Mouse (Mus musculus) hindbrain, embryonic 12.5 days (tissue): Measurements from ENCODE around the gene Scn5a. TPM values are rescaled to one million over a fixed set of nuclear protein-coding genes. Genes with fewer than 3 reads are reported as not detected.

ENCODE experiments used
- ATAC-seq: fragments of 200-750 bp; cut with Nextera tagmentation; 2 replicates; pipeline ENCODE4 v1.8.0; 2017; ENCODE audit warnings: moderate TSS enrichment; ENCODE audit not compliant: low FRiP score
- H3K27ac ChIP-seq: fragments of 300-500 bp; sonication (generic); 2 replicates; pipeline ENCODE4 v1.5.1; 2016; ENCODE audit warnings: mild to moderate bottlenecking
- H3K27me3 ChIP-seq: fragments of 300-500 bp; sonication (generic); 2 replicates; pipeline ENCODE4 v1.6.1; 2016; ENCODE audit warnings: mild to moderate bottlenecking
- H3K36me3 ChIP-seq: fragments of 300-500 bp; sonication (generic); 2 replicates; pipeline ENCODE4 v1.6.1; 2016; ENCODE audit warnings: mild to moderate bottlenecking
- H3K4me1 ChIP-seq: fragments of 300-500 bp; sonication (generic); 2 replicates; pipeline ENCODE4 v1.6.1; 2016
- H3K4me2 ChIP-seq: fragments of 300-500 bp; sonication (generic); replicated peaks from 2 replicates; pipeline ENCODE4 v1.6.1; 2016; ENCODE audit warnings: mild to moderate bottlenecking
- H3K4me3 ChIP-seq: fragments of 300-500 bp; sonication (generic); 2 replicates; pipeline ENCODE4 v1.5.1; 2016; ENCODE audit warnings: mild to moderate bottlenecking
- H3K9ac ChIP-seq: fragments of 300-500 bp; sonication (generic); 2 replicates; pipeline ENCODE4 v1.6.1; 2016; ENCODE audit warnings: mild to moderate bottlenecking, moderate library complexity
- H3K9me3 ChIP-seq: fragments of 300-500 bp; sonication (generic); replicated peaks from 2 replicates; pipeline ENCODE4 v1.6.1; 2016; ENCODE audit warnings: mild to moderate bottlenecking
- WGBS: fragments of 180-500 bp; shearing (Covaris S2); methylation state at CpG from one replicate; pipeline ENCODE4 v1.1.7; 2016; 5-methylcytosine and 5-hydroxymethylcytosine counted together
- polyA plus RNA-seq: library from polyadenylated mRNA; unstranded; fragments of >200 nt; fragmentation: Nextera tagmentation; extraction: Ambion mirVana; gene quantifications from 2 replicates; pipeline ENCODE4 v1.2.1, GENCODE M21; 2016

Gene Scn5a
- polyA plus RNA-seq, 1 experiment from 2014 or later: 0.84 TPM

DNA sequence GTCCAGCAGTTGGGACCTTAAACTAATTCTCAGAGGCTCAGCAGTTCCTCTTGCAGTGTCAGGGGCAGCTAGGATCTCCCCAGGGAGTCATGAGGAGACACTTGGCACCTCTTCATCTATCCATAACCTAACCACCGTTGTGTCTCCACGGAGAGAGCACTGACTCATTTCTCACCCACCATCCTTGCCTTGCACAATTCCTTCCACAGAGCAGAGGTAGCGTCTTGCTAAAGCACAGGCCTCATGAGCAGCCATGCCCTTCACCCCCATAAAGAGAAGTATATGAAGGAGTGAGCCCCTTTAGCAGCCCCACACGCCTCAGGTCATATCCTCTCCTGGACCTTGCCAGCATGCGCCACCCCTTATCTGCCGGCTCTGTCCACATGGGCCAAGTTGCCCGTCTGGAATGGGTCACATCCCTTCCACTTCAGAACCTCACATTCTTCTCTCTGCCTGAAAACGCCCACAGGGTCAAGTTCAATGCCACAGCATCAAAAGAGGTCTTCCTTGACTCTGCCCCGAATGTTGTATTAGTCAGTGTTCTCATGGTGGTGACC lies 105.1 kb downstream of the Scn5a start:
- ATAC-seq: no peak
- WGBS: 77% methylated on average over 9 of the region's 9 CpGs
- H3K4me1 ChIP-seq: peaks cover 5% of the 10 kb centered on the region

DNA sequence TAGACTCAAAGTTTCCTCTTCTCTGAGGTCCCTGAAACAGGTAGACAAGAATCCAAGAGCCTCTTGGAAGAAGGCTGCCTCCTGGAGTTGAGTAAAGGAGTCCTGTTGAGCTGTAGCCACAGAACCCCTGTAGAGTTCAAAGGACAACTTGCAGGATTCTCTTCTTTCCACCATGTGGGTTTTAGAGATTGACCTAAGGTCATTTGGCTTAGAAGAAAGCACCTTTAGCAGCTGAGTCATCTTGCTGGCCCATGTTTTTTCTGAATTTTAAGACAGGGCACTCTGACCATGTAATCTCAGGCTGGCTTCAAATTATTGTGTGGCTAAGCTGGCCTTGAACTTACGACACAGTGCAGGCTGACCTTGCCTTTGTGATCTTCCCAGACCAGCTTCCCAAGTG lies 105.8 kb downstream of the Scn5a start:
- whole genome bisulfite sequencing: 86% methylated on average over 1 of the region's 1 CpGs
- no peaks in the 10 kb centered on the region for H3K9me3 ChIP-seq
- no peaks in the 10 kb centered on the region for H3K27me3 ChIP-seq
- no peak overlapping the region for H3K4me2 ChIP-seq
- H3K4me1 ChIP-seq: peaks cover 5% of the 10 kb centered on the region
- H3K36me3 ChIP-seq: 0 out of 2 replicates have a peak, but pooled peaks cover 10% of the 10 kb centered on the region
- ATAC-seq: no peak
- no peak overlapping the region for H3K27ac ChIP-seq
- no peak overlapping the region for H3K4me3 ChIP-seq
- H3K9ac ChIP-seq: no peak overlapping the region

More for the DNA sequence above, 105.1 kb downstream of the Scn5a start:
- no peak overlapping the region for H3K9ac ChIP-seq
- no peak overlapping the region for H3K4me2 ChIP-seq
- 0 out of 2 replicates have a peak, but pooled peaks cover 5% of the 10 kb centered on the region for H3K36me3 ChIP-seq
- H3K27me3 ChIP-seq: no peaks in the 10 kb centered on the region
- H3K9me3 ChIP-seq: no peaks in the 10 kb centered on the region
- no peak overlapping the region for H3K27ac ChIP-seq
- H3K4me3 ChIP-seq: no peak overlapping the region

DNA sequence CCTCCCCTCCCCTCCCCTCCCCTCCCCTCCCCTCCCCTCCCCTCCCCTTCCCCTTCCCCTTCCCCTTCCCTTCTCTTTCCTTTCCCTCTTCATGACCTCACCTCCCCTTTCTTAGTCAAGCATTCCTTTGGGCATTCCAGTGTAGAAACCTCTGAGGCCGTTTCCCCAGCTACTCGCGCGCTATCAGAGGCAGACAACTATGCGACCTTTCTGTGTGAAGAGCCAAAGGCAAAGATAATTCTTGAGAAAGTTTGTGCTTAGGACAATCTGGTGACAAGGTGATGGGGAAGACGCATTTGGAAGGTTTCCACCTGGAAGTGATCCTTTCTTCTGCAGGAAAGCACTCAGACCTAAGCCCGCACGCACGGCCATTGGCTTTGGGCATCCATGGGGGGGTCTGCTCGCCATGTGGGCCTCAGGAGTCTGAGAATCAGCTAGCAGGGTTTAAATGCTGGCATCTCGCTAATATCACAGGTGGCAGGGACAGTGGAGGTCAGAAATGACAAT lies 106.4 kb downstream of the Scn5a start:
- no peak overlapping the region for H3K4me3 ChIP-seq
- no peaks in the 10 kb centered on the region for H3K9me3 ChIP-seq
- no peak for ATAC-seq
- H3K36me3 ChIP-seq: peaks cover 15% of the 10 kb centered on the region; the same call in 1 of the 2 replicates
- peaks cover 3% of the 10 kb centered on the region for H3K4me1 ChIP-seq
- H3K9ac ChIP-seq: no peak overlapping the region
- H3K27me3 ChIP-seq: no peaks in the 10 kb centered on the region
- no peak overlapping the region for H3K4me2 ChIP-seq
- no peak overlapping the region for H3K27ac ChIP-seq
- 75% methylated on average over 11 of the region's 11 CpGs for WGBS

DNA sequence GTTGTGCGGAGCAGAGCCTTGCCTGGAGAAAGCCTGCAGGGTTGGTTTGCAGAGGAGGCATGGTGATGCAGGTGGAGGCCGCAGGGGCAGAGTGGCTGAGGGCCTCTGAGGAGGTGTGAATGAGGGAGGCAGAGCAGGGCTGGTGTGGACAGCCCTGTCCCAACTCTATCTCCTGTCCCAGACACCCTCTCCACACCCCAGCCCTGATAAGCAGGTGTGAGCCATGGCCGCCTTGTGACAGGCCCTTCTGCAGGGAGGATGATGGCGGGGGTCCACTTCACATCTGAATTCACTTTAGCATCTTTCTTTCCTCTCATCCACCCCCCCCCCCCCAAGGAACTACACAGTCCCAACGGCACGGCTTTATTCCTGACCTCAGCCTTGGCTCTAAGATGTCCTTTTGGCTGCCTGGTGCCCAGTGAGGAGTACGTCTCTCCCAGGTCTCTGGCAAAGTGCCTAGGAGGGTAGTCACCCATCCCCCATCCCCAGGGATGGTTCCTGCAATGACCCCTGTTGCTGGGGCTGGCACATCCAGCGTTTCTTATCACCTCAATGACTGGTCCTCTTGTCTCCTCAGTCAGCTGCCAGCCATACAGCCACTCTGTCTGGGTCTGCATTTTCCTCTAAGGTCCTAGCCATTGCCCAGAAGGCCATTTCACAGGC lies 109.0 kb downstream of the Scn5a start:
- 78% methylated on average over 8 of the region's 8 CpGs for WGBS
- Histone ChIP-seq H3K4me1 (peaks cover 2% of the 10 kb centered on the region), H3K9ac (no peak overlapping the region), H3K4me2 (no peak overlapping the region), H3K27me3 (no peaks in the 10 kb centered on the region), H3K36me3 (peaks cover 37% of the 10 kb centered on the region), H3K4me3 (no peak overlapping the region), H3K27ac (no peak overlapping the region), H3K9me3 (no peaks in the 10 kb centered on the region)
- ATAC-seq: no peak

DNA sequence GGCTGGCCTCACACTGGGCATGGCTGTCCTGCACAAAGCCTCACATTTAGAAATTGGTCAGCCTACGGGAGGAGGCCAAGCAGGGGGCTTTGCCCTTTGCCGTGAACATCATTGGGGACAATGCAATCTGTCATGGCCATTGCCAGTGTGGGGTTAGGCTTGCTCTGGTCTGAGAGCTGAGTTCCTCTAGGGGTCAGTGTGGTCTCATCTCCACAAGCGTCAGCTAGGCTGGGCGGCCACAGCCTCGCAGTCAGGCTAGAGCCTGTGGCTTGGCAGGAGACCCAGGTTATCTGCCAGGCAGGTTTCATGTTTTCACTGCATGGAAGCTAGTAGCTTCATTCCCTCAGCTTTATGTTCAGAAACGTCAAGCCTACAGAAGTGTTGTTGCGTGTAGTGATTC lies 113.2 kb downstream of the Scn5a start:
- Histone ChIP-seq H3K9ac (no peak overlapping the region), H3K27ac (no peak overlapping the region), H3K27me3 (no peaks in the 10 kb centered on the region), H3K4me2 (no peak overlapping the region), H3K4me1 (no peaks in the 10 kb centered on the region), H3K36me3 (peaks cover 64% of the 10 kb centered on the region), H3K4me3 (no peak overlapping the region), H3K9me3 (no peaks in the 10 kb centered on the region)
- ATAC-seq: peak; percentile 63; the same call in 1 of the 2 replicates
- WGBS: 59% methylated on average over 7 of the region's 7 CpGs

DNA sequence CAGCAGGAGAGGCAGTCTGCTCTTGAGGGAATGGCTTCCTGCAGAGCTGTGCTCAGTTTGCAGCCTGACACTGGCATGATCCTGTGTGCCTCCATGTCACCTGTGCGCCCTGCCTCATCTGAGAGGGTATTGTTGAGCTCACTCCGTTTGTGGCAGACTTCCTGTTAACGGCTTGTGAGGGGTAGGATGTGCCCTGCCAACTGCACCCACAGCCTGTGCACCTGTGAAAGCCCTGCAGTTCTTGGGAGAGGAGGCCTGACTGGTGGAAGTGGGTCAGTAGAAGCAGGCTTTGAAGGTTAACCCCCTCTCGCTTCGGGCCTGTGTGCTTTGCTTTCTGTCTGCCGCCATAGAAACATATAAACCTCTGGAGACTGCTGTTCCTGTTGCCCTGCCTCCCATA lies 113.8 kb downstream of the Scn5a start:
- ATAC-seq: no peak
- H3K27ac ChIP-seq: no peak overlapping the region
- no peak overlapping the region for H3K4me2 ChIP-seq
- 0 out of 2 replicates have a peak overlapping the region, but pooled peaks have one; percentile 8 for H3K9ac ChIP-seq
- WGBS: 82% methylated on average over 6 of the region's 6 CpGs
- no peaks in the 10 kb centered on the region for H3K9me3 ChIP-seq
- no peak overlapping the region for H3K4me3 ChIP-seq
- H3K36me3 ChIP-seq: peaks cover 64% of the 10 kb centered on the region
- no peaks in the 10 kb centered on the region for H3K4me1 ChIP-seq
- H3K27me3 ChIP-seq: no peaks in the 10 kb centered on the region

DNA sequence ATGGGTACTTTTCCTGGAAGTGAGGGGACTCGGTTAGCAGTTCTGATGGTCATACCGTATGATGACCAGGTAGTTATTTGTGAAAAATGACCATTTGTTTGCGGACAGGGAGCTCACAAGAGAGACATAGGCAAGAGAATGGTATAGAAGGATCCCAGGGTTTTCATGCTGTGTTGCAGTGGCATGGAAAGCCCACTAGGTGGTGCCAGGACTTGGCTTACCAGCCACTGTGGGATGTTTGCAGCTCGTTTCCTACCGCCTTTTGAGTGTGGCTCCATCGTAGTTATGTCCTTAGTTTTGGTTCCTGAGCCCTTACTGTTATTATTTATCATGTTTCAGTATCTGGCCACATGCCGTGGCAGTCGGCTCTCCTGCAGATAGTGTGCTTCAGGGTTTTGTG lies 118.4 kb downstream of the Scn5a start:
- Histone ChIP-seq H3K9ac (no peak overlapping the region), H3K4me3 (no peak overlapping the region), H3K27ac (no peak overlapping the region), H3K4me1 (no peaks in the 10 kb centered on the region), H3K36me3 (peaks cover 56% of the 10 kb centered on the region), H3K27me3 (no peaks in the 10 kb centered on the region), H3K4me2 (no peak overlapping the region), H3K9me3 (no peaks in the 10 kb centered on the region)
- WGBS: 54% methylated on average over 8 of the region's 8 CpGs
- ATAC-seq: 0 out of 2 replicates have a peak, but pooled peaks have one; percentile 38

DNA sequence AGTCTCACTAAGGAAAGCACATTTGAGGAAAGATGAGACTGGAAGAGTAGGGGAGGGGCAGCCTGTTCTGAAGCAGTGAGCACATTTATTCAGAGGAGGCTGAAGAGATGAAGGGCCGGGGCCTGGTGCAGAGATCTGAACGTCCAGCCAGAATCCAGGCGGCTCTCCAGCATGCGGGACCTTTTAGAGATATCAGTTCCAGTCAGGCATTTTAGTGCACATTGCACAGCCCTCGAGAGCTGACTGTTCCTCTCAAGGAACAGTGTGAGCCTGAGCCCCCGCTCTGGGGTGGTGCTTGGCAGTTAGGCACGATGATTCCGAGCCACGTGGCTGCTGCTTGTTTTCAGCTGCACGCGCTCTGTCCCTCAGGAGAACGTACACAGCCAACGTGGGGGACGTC lies 121.7 kb downstream of the Scn5a start:
- no peaks in the 10 kb centered on the region for H3K4me1 ChIP-seq
- ATAC-seq: no peak
- H3K9me3 ChIP-seq: no peaks in the 10 kb centered on the region
- H3K36me3 ChIP-seq: peaks cover 41% of the 10 kb centered on the region
- no peak overlapping the region for H3K4me3 ChIP-seq
- H3K27ac ChIP-seq: no peak overlapping the region
- H3K9ac ChIP-seq: no peak overlapping the region
- no peaks in the 10 kb centered on the region for H3K27me3 ChIP-seq
- 87% methylated on average over 14 of the region's 14 CpGs for WGBS
- H3K4me2 ChIP-seq: no peak overlapping the region

DNA sequence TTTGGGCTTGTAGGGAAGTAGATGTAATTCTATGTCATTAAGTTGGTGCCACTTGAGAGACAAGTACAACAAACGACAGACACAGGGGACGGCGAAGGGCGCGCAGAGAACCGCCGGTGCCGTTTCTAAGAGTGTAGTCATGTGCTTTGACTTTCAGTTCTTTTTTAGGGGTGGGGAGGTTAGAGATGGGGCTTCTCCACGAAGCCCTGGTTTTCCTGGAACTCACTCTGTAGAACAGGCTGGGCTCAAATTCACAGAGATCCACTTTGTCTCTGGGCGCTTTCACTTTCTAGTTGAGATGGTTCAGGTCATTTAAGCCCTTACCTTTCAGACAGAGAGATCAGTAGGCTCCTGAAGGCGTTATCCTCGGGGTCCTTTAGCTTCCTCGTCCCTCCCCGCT lies 122.8 kb downstream of the Scn5a start:
- Histone ChIP-seq H3K4me3 (no peak overlapping the region), H3K4me2 (no peak overlapping the region), H3K9ac (no peak overlapping the region), H3K36me3 (peaks cover 47% of the 10 kb centered on the region), H3K27me3 (no peaks in the 10 kb centered on the region), H3K27ac (no peak overlapping the region), H3K9me3 (no peaks in the 10 kb centered on the region), H3K4me1 (no peaks in the 10 kb centered on the region)
- 90% methylated on average over 14 of the region's 14 CpGs for WGBS
- no peak for ATAC-seq

DNA sequence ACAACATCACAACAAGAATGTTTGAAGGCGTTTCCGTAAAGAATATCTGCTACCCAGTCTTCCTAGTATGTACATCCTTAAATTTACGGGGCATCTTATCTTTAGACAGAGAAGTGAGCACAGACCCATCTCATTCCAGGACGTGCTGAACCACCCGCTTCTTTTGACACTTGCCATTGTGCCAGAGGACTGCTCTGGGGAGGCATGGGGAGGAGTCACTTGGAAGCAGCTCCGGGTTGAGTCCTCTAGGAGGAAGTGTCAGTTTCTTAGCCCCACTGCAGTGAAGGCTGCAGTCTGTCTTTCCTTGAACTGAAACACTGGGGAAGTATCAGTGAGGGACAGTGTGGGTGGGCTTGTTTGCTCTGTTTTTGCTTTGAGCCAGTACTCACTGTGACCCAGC lies 133.1 kb downstream of the Scn5a start:
- Histone ChIP-seq H3K27me3 (no peaks in the 10 kb centered on the region), H3K27ac (no peak overlapping the region), H3K9ac (peak overlapping the region; percentile 89), H3K4me1 (peaks cover 14% of the 10 kb centered on the region), H3K4me3 (peak overlapping the region; percentile 89), H3K36me3 (peaks cover 43% of the 10 kb centered on the region), H3K9me3 (no peaks in the 10 kb centered on the region), H3K4me2 (peak overlapping the region; percentile 70)
- WGBS: 45% methylated on average over 6 of the region's 6 CpGs
- ATAC-seq: no peak

DNA sequence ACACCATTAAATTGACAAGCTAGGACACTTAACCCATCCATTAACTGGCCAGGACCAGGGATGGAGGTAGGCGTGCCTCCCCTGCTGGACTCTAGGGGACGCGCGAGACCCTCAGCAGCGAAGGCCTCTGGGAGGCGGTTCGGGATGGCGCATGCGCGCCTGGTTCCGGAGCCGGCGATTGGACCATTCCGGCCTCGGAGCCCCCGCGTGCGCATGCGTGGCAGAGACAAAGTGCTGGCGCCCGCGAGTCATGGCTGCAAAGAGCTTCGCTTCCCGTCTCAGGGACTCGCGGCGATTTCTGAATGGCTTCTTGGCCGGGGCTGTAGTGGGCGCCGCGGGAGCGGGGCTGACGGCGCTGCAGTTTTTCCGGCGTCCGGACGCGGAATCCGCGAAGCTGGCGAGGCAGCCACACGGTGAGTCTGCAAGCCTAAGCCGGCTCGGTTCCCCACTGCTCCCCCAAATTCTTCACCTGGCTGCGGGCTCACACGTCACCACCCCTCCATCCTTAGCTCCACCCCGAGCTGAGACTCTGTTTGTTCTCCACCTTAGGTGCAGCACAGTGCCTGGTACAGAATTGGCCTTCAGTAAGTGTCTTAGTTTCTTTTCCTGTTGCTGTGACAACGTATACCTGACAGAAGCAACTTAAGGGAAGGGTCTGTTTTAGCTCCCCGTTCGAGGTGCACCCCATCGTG lies 133.9 kb downstream of the Scn5a start, which contains the start of gene Exog:
TSS of gene Exog (plus strand) at position 206 of the 692 bp plus-strand sequence.
- Histone ChIP-seq H3K9ac (peak within 1 kb of the TSS; percentile 89), H3K4me2 (peak within 1 kb of the TSS; percentile 70), H3K27me3 (no peaks in the 10 kb centered on the region), H3K4me1 (peaks cover 14% of the 10 kb centered on the region), H3K9me3 (no peaks in the 10 kb centered on the region), H3K27ac (peak within 1 kb of the TSS; percentile 85), H3K4me3 (peak within 1 kb of the TSS; percentile 89), H3K36me3 (peaks cover 39% of the 10 kb centered on the region)
- under 1% methylated on average over 52 of the region's 52 CpGs for WGBS
- peak; percentile 92 for ATAC-seq

DNA sequence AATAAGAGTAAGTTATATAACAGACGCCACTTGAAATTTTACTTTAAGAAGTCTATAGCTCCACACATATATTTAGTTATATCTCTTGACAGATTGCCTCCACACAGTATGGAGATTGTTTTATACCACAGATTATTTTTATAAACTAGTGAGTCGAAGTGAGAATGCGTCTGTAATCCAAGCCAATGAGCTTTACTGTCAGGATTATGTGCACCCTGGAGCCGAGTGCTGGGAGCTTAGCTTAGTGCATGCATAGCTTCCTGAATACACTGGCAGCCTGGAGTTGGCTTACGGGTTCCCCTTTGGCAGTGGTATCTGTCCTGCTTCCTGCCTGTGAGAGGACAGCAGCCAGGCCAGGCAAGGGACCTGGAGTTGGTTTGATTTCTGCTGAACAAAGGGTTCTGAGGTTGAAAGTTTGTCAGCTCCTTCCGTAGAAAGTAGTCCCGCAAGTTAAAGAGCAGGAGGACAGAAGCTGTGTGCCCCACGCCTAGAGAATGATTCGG lies 140.3 kb downstream of the Scn5a start:
- ATAC-seq: no peak
- Histone ChIP-seq H3K4me2 (no peak overlapping the region), H3K4me3 (no peak overlapping the region), H3K9me3 (no peaks in the 10 kb centered on the region), H3K9ac (no peak overlapping the region), H3K4me1 (no peaks in the 10 kb centered on the region), H3K27ac (no peak overlapping the region), H3K36me3 (peaks cover 67% of the 10 kb centered on the region), H3K27me3 (no peaks in the 10 kb centered on the region)
- WGBS: 92% methylated on average over 9 of the region's 9 CpGs
